Mouse (Mus musculus) inflammation-experienced regulatory T-cells, adult 6 months (primary cell): ENCODE measurements around the gene Has1. TPM values are rescaled to one million over a fixed set of nuclear protein-coding genes. Genes with fewer than 3 reads are reported as not detected.
A peak's percentile ranks its signal among the peaks of the same experiment; 100 is the strongest.

Source experiments
- ATAC-seq: one replicate; pipeline ENCODE4 v1.8.0; 2017
- polyA plus RNA-seq, 3 experiments: library from polyadenylated mRNA; unstranded; fragments of 100-300 nt; shearing (Covaris generic); gene quantifications; one replicate each; pipeline ENCODE4 v1.2.1; 2017

Gene Has1
- polyA plus RNA-seq, 3 experiments from 2014 or later = 0.12 TPM; not detected in 2

GRCm38 (mm10) chr17:17843534-17844261 lies 11.3 kb downstream of the Has1 start:
- no peak for ATAC-seq

GRCm38 (mm10) chr17:17840796-17841195 lies 14.2 kb downstream of the Has1 start:
- ATAC-seq = peak; percentile 12

GRCm38 (mm10) chr17:17839276-17839675 lies 15.7 kb downstream of the Has1 start:
- no peak for ATAC-seq

GRCm38 (mm10) chr17:17837919-17838701 lies 16.9 kb downstream of the Has1 start:
- ATAC-seq = peak; percentile 97

GRCm38 (mm10) chr17:17837426-17837825 lies 17.6 kb downstream of the Has1 start:
- ATAC-seq = no peak

GRCm38 (mm10) chr17:17836101-17836500 lies 18.9 kb downstream of the Has1 start:
- no peak for ATAC-seq

GRCm38 (mm10) chr17:17834896-17835295 lies 20.1 kb downstream of the Has1 start:
- ATAC-seq = no peak

- ATAC-seq = no peak
Observed at GRCm38 (mm10) chr17:17830731-17831130, 24.3 kb downstream of the Has1 start.

GRCm38 (mm10) chr17:17829816-17830535 lies 25.0 kb downstream of the Has1 start:
- ATAC-seq = no peak

GRCm38 (mm10) chr17:17829052-17829785 lies 25.8 kb downstream of the Has1 start:
- ATAC-seq = no peak

GRCm38 (mm10) chr17:17828191-17828981 lies 26.6 kb downstream of the Has1 start:
- peak; percentile 7 for ATAC-seq

GRCm38 (mm10) chr17:17827658-17828190 lies 27.3 kb downstream of the Has1 start:
- peak; percentile 5 for ATAC-seq

- ATAC-seq = peak; percentile 22
Observed at GRCm38 (mm10) chr17:17826751-17827657, 28.0 kb downstream of the Has1 start, which contains the start of gene Spaca6. Gene Spaca6 (plus strand): TSS chr17:17827158.

- peak; percentile 45 for ATAC-seq
Observed at GRCm38 (mm10) chr17:17825921-17826591, 28.9 kb downstream of the Has1 start.

- no peak for ATAC-seq
Observed at GRCm38 (mm10) chr17:17823612-17824336, 31.2 kb downstream of the Has1 start.

GRCm38 (mm10) chr17:17795527-17795926 lies 59.5 kb downstream of the Has1 start:
- no peak for ATAC-seq
